Mouse (Mus musculus) testis, adult 2 months (tissue): Measurements from ENCODE around the gene Ubl3. TPM values are rescaled to one million over a fixed set of nuclear protein-coding genes. Genes with fewer than 3 reads are reported as not detected.

Experiments used
- H3K27ac ChIP-seq: fragments of 200-500 bp; 2 replicates; pipeline ENCODE4 v1.5.1; 2012; ENCODE audit warnings: low read depth, low read length; ENCODE audit not compliant: control insufficient read depth, insufficient read depth
- H3K27me3 ChIP-seq: fragments of 200-500 bp; 2 replicates; pipeline ENCODE4 v1.6.1; 2012; ENCODE audit warnings: mild to moderate bottlenecking, low read length, moderate library complexity; ENCODE audit not compliant: control insufficient read depth, insufficient read depth
- H3K36me3 ChIP-seq: fragments of 200-500 bp; 2 replicates; pipeline ENCODE4 v1.6.1; 2012; ENCODE audit warnings: mild to moderate bottlenecking, low read length; ENCODE audit not compliant: control insufficient read depth, insufficient read depth
- H3K4me1 ChIP-seq: fragments of 200-500 bp; 2 replicates; pipeline ENCODE4 v1.6.1; 2012; ENCODE audit warnings: low read length; ENCODE audit not compliant: control insufficient read depth, insufficient read depth
- H3K4me3 ChIP-seq: fragments of 200-500 bp; 2 replicates; pipeline ENCODE4 v1.5.1; 2012; ENCODE audit warnings: low read depth, mild to moderate bottlenecking, low read length, moderate library complexity, mixed read lengths; ENCODE audit not compliant: control insufficient read depth
- CTCF ChIP-seq: fragments of 200-500 bp; IDR thresholded peaks from 2 replicates; pipeline ENCODE4 v1.5.1; 2012; ENCODE audit warnings: low read depth, mild to moderate bottlenecking, inconsistent platforms, low read length, moderate library complexity; ENCODE audit not compliant: control insufficient read depth, insufficient read depth, insufficient replicate concordance
- POLR2A ChIP-seq: fragments of 200-500 bp; IDR thresholded peaks from 2 replicates; pipeline ENCODE4 v1.6.1; 2012; ENCODE audit warnings: low read depth, mild to moderate bottlenecking, inconsistent platforms, low read length, moderate library complexity; ENCODE audit not compliant: control insufficient read depth
- polyA plus RNA-seq: library from polyadenylated mRNA; depleted of rRNA; stranded (reverse); fragments of >200 nt; gene quantifications from 2 replicates; pipeline ENCODE4 v1.2.3, GENCODE M21; 2012; rRNA removed

The Ubl3 gene
- 176 and 180 TPM in 2 replicates for polyA plus RNA-seq

GRCm38 (mm10) chr5:148552187-148553071 is at the start of gene Ubl3:
Gene Ubl3 (minus strand): TSS chr5:148552789.
- no peaks in the 10 kb centered on the region for H3K27me3 ChIP-seq
- no peaks in the 10 kb centered on the region for H3K36me3 ChIP-seq
- peak within 1 kb of the TSS; percentile 97 for H3K27ac ChIP-seq
- peak within 1 kb of the TSS; percentile 96 for H3K4me3 ChIP-seq
- H3K4me1 ChIP-seq = peaks cover 18% of the 10 kb centered on the region
- TF ChIP-seq CTCF (no peak), POLR2A (peak; percentile 92)

- TF ChIP-seq CTCF = no peak
- no peak for TF ChIP-seq POLR2A
- Histone ChIP-seq H3K27ac (no peak overlapping the region), H3K4me1 (no peaks in the 10 kb centered on the region), H3K27me3 (no peaks in the 10 kb centered on the region), H3K36me3 (no peaks in the 10 kb centered on the region), H3K4me3 (no peak overlapping the region)
Measured at GRCm38 (mm10) chr5:148598376-148598775, 45.8 kb upstream of the Ubl3 start.

GRCm38 (mm10) chr5:148596086-148596753 is 43.6 kb upstream of the Ubl3 start:
- TF ChIP-seq CTCF = no peak
- TF ChIP-seq POLR2A = no peak
- H3K36me3 ChIP-seq = no peaks in the 10 kb centered on the region
- H3K4me1 ChIP-seq = peaks cover 3% of the 10 kb centered on the region; the same call in 1 of the 2 replicates
- H3K27ac ChIP-seq = no peak overlapping the region
- no peaks in the 10 kb centered on the region for H3K27me3 ChIP-seq
- no peak overlapping the region for H3K4me3 ChIP-seq

- Histone ChIP-seq H3K27ac (no peak overlapping the region), H3K36me3 (no peaks in the 10 kb centered on the region), H3K4me1 (peaks cover 5% of the 10 kb centered on the region), H3K27me3 (no peaks in the 10 kb centered on the region), H3K4me3 (no peak overlapping the region)
- no peak for TF ChIP-seq POLR2A
- no peak for TF ChIP-seq CTCF
Measured at GRCm38 (mm10) chr5:148595459-148595751, 42.8 kb upstream of the Ubl3 start.

- H3K27ac ChIP-seq = no peak overlapping the region
- no peaks in the 10 kb centered on the region for H3K27me3 ChIP-seq
- no peak for TF ChIP-seq POLR2A
- TF ChIP-seq CTCF = no peak
- peaks cover 5% of the 10 kb centered on the region for H3K4me1 ChIP-seq
- H3K36me3 ChIP-seq = no peaks in the 10 kb centered on the region
- no peak overlapping the region for H3K4me3 ChIP-seq
Measured at GRCm38 (mm10) chr5:148594693-148595458, 42.3 kb upstream of the Ubl3 start.

- no peaks in the 10 kb centered on the region for H3K36me3 ChIP-seq
- no peak overlapping the region for H3K27ac ChIP-seq
- peak overlapping the region; percentile 90 for H3K4me3 ChIP-seq
- H3K27me3 ChIP-seq = no peaks in the 10 kb centered on the region
- no peak for TF ChIP-seq POLR2A
- TF ChIP-seq CTCF = no peak
- H3K4me1 ChIP-seq = peaks cover 5% of the 10 kb centered on the region
Measured at GRCm38 (mm10) chr5:148593607-148594006, 41.0 kb upstream of the Ubl3 start.

GRCm38 (mm10) chr5:148591448-148591862 is 38.9 kb upstream of the Ubl3 start:
- no peaks in the 10 kb centered on the region for H3K36me3 ChIP-seq
- H3K27ac ChIP-seq = no peak overlapping the region
- H3K4me3 ChIP-seq = peak overlapping the region; percentile 90
- no peak for TF ChIP-seq POLR2A
- TF ChIP-seq CTCF = no peak
- peaks cover 5% of the 10 kb centered on the region for H3K4me1 ChIP-seq
- no peaks in the 10 kb centered on the region for H3K27me3 ChIP-seq
